Mouse (Mus musculus): ENCODE measurements around the gene Gm28038.

GRCm38 (mm10) chr2:30268371-30268770 is 12.5 kb upstream of the Gm28038 start:
- TF ChIP-seq POLR2A (IDR thresholded peaks at IDR 0.05; ENCODE audit: borderline replicate concordance, low read depth, low read length) (no peak), CTCF (IDR thresholded peaks at IDR 0.05; ENCODE audit: low read depth, low read length) (no peak)
